Mouse (Mus musculus) mouse embryonic stem cell (cell line): Measurements from ENCODE around the gene Cdc42se1.
"Not testable (repeated sequence)": the region's sequence is repeated elsewhere in the genome, so short reads cannot be mapped to it uniquely, and the experiment has no call there.

Experiments
- in situ Hi-C, 2 experiments: fragments of 300-500 bp; cut with MboI; formaldehyde crosslinking; loops; 1 replicate in 1 of 2; 3 replicates in 1 of 2; pipeline ENCODE4 v1.14.3; 2019 to 2020; ENCODE audit warnings: low sequenced_read_pairs in 2 of 2, low pct_unique_long_range_greater_than_20kb in 1 of 2, mixed read lengths in 1 of 2; ENCODE audit not compliant: unreplicated experiment in 1 of 2

Cdc42se1 gene

DNA sequence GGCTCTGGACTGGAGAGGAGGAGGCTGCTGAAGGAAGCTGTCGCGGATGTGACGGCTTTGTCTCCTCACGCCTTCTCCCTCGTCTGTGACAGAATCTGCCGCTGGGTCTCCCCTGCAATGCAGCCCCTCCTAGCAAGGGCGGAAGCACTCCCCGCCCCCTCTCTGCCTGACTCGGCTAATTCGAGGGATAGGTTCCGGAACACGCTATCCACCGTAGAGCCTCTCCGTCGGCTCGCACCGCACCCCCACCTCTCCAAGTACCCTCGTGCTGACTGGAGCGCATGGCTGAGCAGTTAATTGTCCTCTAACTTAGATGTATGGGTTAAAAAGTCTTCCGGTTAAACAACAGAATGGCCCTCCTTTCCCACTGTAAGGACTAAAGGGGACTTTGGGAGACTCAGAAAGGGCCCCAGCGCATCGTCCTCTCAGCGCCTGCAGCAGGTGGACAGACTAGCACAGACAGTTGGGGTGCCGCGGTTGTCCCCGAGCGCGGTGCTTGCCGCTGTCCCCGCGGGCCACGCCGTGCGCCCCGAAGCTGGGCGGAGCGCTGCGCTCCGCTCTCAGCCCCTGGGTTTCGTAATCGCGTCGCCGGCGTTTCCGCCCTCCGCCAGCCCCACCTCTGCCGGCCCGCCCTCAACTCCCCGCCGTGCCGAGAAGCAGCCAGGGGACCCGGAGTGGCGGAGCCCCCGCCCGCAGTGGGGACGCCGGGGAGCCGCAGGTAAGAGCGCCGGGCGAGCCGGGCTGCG lies at the start of gene Cdc42se1:
Cdc42se1 (plus strand) TSS at position 585 of the 746 bp plus-strand sequence.
- in situ Hi-C loops = no loop called here

DNA sequence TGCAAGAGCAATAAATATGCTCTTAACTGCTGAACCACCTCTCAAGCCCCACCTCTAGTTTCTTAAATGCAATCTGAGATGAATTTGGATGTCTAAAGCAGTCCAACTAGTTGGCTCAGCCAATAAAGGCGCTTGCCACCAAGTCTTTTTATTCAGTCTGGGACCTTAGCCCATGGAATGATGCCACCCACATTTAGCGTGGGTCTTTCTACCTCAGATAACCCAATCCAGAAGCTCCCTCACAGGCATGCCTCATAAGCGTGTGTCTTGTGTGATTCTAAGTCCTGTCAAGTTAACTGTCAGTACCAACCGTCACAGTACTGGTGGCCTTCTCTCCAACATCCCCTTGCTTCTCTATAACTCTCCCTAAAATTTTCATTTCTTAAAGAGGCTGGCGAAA lies 49.6 kb upstream of the Cdc42se1 start:
- in situ Hi-C loops = no loop called here

DNA sequence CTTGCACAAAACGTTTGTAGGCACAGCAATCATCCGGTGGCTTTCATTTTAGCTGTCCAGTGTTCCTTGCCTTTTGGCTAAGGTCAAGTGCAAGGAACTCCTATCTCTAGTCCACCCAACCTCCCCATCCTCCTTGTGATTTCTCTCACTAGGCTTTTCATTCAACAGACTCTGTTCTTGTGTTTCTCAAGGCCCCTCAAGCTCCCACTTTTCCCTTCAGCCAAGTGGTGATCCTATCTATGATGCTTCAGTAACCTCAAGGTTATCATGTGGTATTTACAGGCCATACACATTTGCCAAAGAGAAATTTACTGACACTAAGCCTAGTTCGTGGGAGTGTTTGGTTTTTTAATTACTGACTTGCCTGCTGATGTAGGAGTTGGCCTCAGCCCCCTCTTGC lies 48.6 kb upstream of the Cdc42se1 start:
- in situ Hi-C loops = no loop called here

DNA sequence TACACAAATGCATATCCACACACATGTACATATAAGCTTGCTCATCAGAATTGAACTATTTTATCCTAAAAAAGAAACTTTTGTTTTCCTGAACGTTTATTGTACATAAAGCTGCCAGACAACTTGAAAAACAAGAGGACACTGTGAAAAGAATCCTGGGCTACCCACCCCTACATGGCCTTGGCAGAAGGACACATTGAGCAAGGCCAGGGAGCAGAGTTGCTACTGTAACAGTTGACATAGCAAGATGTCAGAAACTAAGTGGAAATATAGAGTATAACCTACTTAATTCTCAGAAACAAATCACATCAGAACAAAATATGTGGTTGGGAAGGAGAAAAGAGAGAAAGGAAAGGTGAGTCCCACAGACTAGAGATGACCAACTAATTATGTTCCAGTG lies 46.7 kb upstream of the Cdc42se1 start:
- in situ Hi-C loops = no loop called here

DNA sequence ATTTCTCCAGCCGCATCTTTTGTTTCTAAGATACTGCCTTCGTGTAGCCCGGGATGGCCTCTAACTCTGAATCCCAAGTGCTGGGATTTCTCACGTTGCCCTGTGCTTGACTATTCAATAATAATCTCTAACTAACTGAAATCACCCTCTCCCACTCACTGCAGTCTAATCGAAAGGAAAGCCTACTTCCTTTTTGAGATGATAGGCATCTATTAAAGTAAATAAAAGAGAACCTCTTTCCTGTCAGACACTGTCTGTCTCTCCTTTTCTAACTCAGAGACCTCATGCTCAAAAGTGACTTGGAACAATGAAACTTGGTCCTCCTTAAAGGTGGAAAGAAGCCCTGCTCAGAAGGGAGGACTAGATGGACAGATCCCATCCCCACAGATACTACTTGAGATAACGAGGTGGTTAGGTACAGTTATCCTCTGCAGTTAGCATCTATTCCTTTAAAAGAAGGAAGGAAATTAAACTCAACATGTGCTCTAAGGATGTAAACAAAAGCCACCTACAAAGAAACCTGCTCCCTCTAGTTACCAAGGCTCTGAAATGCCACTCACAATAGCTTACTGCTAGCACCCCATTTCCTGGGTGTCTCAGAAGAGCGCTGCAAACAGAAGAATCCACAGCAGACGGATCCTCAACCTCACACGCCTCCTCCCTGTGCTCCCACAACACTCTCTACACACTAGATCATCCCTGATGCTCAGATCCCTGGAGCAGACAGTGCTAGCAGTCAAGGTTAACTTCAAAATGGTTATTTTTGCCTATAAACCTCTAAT lies 43.5 kb upstream of the Cdc42se1 start:
- in situ Hi-C loops = no loop called here

DNA sequence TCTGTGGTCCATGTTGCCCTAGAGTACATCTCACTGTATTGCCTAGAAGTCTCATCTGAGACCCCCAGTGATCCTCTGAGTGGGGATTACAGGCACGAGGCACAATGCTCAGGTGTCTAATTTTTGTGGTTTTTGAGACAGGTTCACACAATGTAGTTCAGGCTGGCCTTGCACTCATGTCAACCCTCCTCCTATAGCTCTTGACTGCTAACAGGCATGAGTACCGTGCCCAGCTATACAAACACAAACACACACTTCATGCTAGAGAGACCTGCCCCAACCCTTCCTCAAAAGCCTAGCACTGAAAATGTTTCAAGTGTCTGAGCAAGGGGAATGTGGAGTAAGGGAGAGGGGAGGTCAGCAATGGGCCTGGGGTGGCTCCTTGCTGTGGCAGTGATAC lies 42.4 kb upstream of the Cdc42se1 start:
- in situ Hi-C loops = no loop called here

DNA sequence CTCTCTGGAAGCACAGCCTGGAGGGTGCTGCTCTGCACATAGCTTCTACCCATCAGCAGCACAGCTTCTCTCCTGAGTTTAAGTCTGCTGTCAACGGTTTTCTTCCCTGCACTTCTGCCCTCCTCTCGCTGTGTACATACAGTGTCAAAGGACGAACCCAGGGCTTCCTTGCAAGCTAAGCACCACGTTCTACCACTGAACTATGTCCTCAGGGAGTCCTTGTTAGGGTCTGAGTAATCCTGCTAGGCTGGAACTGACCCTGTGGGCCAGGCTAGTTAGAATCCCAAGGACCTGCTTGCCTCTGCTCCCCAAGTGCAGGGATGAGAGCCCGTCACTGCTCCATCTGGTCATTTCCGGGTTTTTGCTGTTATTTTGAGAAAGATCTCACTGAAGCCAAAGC lies 41.6 kb upstream of the Cdc42se1 start:
- in situ Hi-C loops = no loop called here

DNA sequence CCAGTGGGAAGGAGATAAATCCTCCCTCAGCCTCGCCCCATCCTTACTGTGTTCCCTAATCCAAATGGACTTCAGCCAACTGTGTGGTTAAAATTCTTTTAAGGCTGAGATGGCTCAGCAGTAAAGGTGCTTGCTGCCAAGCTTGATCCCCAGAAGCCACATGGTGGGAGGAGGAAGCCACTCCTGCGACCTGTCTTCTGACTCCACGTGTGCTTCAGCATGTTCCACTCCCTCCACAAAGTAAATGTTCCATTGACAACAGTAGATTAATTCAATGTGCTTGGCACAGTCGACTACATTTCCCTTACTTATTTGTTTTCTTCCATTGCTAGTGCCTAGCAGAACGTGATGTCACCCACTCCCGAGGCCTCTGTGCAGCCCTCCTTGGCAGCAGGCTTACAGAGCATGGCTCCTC lies 33.8 kb upstream of the Cdc42se1 start:
- in situ Hi-C loops = no loop called here

DNA sequence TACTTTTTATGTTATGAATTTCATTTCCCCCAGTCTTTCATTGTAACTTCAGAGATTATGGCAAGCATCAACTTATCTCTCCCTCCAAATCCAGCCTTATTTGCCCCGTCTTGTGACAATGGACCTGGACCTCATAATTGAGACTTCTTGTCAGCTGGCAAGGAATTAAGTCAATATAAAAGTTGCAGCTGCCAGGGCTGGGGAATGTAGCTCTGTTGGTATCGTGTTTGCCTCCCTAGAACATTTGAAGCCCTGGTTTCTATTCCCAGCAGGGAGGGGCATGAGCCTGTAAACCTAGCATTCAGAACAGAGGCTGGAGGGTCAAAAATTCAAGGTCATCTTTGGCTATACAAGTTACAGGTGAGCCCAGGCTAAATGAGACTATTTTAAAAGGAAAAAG lies 32.8 kb upstream of the Cdc42se1 start:
- in situ Hi-C loops = no loop called here

DNA sequence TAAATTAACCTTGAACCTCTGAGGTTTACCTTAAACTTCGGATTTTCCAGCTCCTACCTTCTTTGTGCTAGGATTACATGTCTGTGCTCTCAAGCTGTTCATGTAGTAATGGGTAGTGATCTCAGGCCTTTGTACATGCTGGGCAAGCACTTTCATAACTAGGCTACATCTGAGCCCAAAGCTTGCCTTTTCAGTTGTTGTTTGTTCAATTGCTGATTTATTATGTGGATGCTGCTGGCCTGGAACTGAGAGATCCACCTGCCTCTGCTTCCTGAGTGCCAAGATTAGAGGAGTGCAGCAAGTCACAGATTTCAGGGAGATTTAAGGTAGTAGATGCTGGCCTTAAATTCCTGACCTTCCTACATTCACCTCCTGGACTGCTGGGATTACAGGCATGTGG lies 29.4 kb upstream of the Cdc42se1 start:
- in situ Hi-C loops = no loop called here

DNA sequence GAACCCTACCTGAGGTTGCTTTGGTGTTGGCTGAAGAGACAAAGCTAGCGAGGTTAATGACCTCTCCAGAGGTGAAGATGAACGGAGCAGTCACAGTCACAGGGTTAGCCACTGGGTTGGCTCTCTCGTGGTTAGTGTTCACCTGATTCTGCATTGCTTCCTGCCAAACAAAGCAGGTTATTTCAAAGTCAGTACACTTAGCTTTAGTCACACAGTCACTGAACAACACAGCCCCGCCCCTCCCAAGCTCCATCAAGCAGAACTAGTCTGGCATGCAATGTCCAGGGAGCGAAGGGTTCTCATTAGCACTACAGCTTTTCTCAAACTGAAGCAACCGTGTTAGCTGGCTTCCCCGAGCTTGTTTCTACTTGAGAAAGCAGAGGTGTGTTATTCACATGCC lies 28.4 kb upstream of the Cdc42se1 start:
- in situ Hi-C loops = no loop called here

DNA sequence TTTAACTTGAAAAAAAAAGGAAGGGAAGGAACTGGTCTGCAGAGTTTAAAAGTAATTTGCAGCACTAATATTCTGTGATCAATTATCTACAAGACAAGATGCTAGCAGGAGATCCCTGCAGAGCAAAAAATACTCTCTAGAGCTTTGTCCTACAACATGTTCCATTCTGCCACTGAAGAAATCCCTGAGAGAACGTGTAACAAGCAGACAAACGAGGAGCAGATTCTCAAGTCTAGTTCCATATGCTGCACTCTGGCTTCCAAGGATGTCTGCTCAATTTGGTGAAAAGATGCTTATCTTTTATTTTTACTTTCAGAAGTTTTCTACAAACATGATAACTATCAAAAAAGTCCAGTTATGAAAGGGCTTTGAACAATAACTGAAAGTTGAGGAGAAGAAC lies 28.0 kb upstream of the Cdc42se1 start:
- in situ Hi-C loops = no loop called here

DNA sequence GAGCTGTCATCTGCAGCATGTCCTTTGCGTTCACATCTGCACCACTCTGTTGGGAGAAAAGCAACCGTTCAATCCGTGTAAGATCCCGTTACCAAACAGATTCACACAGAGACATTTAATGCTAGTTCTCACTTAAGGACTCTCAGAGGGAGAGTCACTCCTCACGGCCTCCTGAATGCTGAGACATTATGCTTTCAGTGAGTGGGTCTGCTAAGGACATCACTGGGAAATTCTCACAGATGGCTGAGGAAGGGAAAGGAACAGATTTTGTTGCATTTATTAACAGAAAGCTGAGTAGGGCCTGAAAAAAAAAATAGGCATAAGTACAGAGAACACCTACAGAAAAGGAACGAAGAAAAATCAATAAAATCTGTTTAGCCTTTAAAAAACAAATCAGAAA lies 24.7 kb upstream of the Cdc42se1 start:
- in situ Hi-C loops = no loop called here

DNA sequence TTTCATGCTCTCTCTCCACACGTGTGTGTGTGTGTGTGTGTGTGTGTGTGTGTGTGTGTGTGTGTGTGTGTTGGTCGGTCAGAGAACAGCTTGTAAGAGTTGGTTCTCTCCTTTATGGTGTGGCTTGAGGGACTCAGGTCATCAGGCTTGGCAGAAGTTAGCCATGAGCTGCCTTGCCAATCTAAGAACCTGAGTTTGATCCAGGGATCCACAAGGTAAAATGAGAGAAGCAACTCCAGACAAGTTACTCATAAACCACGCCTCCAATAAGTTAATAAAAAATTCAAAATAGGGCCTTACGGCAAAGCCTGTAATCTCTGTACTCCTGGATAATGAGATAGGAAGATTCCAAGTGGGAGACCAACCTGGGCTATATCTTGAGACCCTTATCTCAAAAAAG lies 20.2 kb upstream of the Cdc42se1 start:
- in situ Hi-C loops = no loop called here

DNA sequence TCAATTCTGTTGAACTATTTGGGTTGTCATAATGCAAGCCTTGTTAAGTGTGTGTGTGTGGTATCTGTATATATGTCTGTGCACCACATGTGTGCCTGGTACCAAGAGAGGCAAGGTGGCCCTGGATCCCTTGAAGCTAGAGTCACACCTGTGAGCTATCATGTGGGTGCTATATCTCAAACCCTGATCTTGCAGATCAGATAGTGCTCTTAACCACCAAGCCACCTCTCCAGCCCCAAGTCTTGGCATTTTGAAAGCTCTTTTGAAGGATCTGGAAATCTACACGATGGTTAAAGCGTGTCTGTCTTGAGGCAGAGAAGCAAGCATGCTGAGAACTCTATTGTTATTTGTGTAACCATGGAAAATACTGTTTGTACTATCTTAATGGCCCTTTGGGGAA lies 17.9 kb upstream of the Cdc42se1 start:
- in situ Hi-C loops = no loop called here

DNA sequence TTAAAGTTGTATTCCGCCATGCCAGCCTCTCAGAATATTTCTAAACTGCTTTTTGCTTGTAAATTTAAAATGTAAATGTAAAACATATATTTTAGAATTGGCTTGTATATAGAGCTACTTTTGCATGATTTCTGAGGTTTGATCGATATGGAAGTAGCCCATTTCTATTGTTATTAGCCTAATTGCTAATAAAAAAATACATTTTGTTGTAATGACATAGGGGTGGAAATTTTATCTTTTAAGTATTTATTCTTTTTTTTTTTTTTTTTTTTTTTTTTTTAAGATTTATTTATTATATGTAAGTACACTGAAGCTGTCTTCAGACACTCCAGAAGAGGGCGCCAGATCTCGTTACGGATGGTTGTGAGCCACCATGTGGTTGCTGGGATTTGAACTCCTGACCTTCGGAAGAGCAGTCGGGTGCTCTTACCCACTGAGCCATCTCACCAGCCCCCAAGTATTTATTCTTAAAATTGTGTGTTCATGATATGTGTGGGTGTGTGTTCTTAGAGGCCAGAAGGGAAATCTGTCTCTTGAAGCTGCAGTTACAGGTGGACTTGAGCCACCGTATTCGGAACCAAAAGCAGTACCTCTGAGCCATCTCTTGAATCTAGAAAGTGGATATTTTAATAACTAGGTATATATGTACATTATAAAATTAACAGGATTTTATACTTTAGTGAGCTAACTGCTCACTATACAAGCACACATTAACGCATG lies 15.5 kb upstream of the Cdc42se1 start:
- in situ Hi-C loops = not testable (repeated sequence)

DNA sequence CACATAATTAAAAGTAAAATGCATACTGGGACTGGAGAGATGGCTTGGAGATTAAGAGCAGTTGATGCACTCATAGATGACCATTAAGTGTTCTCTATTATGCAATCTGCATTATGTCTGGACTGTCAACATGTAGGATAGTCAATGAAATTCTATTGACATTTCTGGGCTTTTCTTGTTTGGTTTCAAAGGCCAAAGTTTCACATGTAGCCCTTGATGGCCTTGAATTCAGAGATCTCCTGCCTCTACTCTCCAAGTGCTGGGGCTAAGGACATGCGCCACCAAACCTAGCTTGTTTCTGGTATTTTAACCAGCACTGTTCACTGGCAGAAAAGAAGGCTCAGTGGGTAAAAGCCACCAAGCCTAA lies 14.9 kb upstream of the Cdc42se1 start:
- in situ Hi-C loops = no loop called here

DNA sequence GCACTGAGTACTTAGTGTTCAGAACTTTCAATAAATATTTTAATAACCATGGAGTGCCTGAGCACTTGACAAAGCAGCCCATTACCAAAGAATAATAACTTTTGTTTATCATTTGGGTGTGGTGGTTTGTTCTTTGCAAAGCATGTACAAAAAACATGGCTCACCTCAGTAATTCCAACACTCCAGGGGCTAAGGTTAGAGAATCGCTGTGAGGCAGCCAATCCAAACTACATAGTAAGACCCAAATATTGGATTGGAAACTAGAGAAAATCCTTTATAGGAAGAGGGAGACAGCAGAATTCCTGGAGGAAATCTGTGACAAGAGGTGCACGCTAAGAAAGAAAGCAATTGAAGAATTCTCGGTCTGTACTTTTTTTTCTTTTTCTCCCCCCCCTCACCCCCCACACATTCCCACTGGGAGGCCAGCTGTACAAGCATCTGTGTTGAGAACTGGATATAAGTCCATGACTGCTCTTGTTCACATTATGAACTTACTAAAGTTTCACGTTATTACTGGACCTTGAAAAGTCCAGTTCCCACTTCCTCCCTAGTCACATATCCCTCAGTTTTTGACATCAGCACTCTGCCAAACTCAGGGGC lies 11.8 kb upstream of the Cdc42se1 start:
- in situ Hi-C loops = no loop called here
